Mouse (Mus musculus) liver (tissue): Measurements from ENCODE around the gene Lkaaear1.

Source experiments
- DNase-seq: peaks from one replicate; pipeline ENCODE4 v3.0.0-alpha.2; 2020; ENCODE audit warnings: mixed read lengths

Lkaaear1 gene

GRCm38 (mm10) chr2:181698241-181698640, at the start of gene Lkaaear1:
Lkaaear1 (minus strand) TSS chr2:181698442.
- no peak for DNase-seq

- no peak for DNase-seq
These were observed 31.8 kb upstream of the Lkaaear1 start for GRCm38 (mm10) chr2:181730051-181730450.

DNA sequence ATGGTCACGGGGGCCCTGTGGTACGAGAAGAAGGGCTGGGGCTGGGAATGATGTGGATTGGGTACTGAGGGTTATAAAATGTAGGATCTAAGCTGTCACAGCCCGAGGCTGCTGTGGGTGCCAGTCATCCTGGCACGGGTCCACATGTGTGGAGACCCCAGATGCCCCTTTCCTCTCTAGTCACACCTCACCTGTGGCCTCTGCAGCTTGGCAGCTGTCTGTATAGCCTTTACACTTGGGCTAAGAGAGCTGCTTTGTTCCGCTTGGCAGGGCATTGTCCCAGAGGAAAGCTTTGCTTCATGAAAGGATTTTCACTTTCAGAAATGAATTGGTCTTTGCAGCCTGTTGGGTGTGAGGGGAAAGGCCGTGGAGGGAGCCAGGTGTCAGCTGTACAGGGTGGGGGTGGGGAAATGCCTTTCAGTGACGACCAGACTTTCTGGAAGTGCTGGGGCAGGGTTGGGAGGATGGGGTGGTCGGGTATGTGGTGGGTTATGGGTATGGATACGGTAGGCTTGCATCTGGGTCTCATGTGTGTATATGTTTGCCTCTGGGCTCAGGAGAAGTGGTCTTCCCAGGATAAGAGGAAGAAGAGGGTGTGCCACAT, 29.5 kb upstream of the Lkaaear1 start:
- DNase-seq = no peak

GRCm38 (mm10) chr2:181722213-181722612, 24.0 kb upstream of the Lkaaear1 start:
- peak; percentile 27 for DNase-seq

DNA sequence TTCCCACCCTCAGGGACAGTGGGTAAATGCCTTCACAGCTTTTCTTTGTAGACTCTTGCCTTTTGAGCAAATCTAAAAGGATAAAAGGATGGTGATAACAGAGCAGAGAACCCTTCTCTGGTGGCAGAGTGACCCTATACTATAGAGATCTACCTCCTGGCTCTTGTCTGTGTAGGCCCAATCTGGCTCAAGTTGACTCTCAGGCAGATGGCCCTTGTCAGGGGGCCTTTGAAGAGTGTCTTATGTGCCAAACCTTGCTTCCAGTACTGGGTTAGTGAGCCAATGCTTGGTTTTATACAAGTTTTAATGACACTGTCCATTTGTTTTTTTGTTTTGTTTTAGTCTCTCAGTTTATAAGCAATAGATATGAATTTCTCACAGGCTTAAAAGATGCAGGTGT, 23.0 kb upstream of the Lkaaear1 start:
- no peak for DNase-seq

- no peak for DNase-seq
These were observed 21.8 kb upstream of the Lkaaear1 start for GRCm38 (mm10) chr2:181720061-181720460.

GRCm38 (mm10) chr2:181716991-181717390, 18.7 kb upstream of the Lkaaear1 start:
- no peak for DNase-seq

GRCm38 (mm10) chr2:181715382-181715781, 17.1 kb upstream of the Lkaaear1 start:
- no peak for DNase-seq

- DNase-seq = peak; percentile 43
These were observed 16.7 kb upstream of the Lkaaear1 start, which contains the start of gene Oprl1 for GRCm38 (mm10) chr2:181714903-181715326. Oprl1 (plus strand) TSS chr2:181715016.

DNA sequence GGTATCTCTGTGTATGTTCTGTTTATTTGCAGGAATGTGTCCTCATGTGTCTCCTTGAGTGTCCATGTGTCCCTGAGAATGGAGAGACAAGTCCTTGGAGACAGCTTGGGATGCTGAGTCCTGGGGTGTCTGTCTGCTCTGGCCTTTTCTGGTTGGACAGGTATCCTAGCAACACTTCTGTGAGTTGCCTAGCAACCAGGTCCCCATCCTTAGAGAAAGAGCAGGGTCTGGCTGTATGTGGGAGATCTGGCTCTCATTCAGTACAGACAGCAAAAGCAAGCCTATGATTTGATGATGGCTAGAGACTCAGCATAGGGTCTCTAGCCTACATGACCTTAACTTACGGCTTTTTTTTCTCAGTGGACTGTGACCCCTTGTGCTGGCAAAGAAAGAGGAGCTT, 15.5 kb upstream of the Lkaaear1 start:
- DNase-seq = no peak

DNA sequence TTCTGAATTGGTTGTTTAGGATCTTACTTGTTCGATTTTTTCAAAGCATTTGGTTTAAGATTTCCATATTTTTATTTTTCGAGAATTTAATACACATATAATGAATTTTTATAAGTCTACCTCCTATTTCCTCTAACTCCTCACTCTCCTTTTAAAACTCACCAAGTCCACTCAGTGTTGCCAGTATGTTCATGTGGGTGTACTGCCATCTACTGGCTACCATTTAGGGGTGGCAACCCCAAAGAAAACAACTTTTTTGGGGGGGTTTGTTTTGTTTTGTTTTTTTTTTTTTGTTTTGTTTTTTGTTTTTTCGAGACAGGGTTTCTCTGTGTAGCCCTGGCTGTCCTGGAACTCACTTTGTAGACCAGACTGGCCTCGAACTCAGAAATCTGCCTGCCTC, 8.4 kb upstream of the Lkaaear1 start:
- DNase-seq = no peak

DNA sequence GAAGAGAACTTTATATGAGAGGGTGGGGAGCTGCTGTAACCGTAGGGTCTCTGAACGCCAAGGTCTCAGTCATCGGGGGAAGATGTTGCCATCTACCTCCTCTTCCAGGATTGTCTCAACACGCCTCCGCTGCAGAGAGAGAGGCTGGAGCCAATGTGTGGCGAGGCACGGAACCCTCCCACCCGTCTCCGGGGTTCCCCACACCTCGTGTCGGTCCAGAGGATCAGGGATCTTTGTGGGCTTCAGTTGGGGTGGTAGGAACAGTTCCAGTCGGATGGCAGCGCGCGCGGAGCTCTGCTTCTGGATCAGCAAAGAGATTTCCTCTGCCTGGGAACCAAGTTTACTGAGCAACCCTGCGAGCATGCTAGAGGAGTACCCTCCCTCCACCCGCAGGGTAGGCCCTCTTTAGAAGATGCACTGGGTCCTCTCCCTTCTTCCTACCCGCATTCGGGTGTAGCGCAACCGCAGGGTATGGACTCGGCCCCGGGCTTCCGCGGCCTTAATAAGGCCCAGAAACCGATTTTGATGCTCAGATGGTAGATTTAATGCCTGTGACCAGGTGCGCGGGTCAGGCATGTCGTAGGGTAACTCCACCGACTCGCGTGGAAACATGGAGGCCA, 1.3 kb downstream of the Lkaaear1 start:
- no peak for DNase-seq

- DNase-seq = no peak
These were observed 2.5 kb downstream of the Lkaaear1 start for GRCm38 (mm10) chr2:181695776-181696175.

DNA sequence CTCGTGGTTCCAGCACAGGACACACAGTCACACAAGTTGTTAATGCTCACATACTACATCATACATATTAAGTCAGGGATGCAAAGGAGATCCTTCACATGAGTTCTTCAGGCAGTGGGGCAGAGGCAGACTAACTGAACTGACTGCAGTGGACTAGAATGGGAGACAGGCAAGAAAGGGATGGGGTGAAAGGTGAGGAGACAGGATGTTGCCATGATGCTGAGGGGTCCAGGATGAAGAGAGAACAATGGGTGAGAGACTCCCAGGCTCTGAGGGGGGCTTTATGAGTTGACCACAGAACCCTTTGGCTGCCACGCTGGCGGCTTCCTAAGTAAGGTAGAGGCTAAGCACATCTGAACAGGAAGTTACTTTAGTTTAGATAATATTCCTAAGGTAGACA, 3.7 kb downstream of the Lkaaear1 start:
- no peak for DNase-seq

- peak; percentile 74 for DNase-seq
These were observed 4.6 kb downstream of the Lkaaear1 start, which contains the start of gene Rgs19 for GRCm38 (mm10) chr2:181693339-181694280. Rgs19 (minus strand) TSS chr2:181693977.

GRCm38 (mm10) chr2:181692304-181692703, 5.9 kb downstream of the Lkaaear1 start:
- DNase-seq = no peak

GRCm38 (mm10) chr2:181691571-181691970, 6.7 kb downstream of the Lkaaear1 start:
- no peak for DNase-seq

GRCm38 (mm10) chr2:181691083-181691482, 7.2 kb downstream of the Lkaaear1 start:
- no peak for DNase-seq

- no peak for DNase-seq
These were observed 8.6 kb downstream of the Lkaaear1 start for GRCm38 (mm10) chr2:181689466-181690160.

DNA sequence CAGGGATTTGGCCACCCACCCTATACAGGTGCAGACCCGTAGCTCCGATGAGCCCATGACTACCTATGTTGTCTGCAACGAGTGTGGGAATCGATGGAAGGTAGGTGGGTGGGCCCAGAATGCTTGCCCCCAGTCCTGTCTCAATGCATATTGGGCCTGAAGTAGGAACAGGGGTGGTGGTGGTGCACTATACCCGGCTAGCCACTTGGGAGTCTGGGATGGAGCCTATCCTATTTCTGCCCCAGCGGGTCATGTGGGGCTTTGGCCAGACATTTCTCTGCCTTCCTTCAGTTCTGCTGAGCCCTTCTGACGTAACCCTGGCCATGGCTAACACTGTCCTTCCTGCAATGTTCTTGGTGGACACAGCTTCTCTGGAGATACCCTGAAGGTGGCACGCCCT, 10.7 kb downstream of the Lkaaear1 start:
- DNase-seq = no peak

- DNase-seq = no peak
These were observed 12.6 kb downstream of the Lkaaear1 start for GRCm38 (mm10) chr2:181685686-181686085.

GRCm38 (mm10) chr2:181684713-181685112, 13.5 kb downstream of the Lkaaear1 start:
- no peak for DNase-seq

DNA sequence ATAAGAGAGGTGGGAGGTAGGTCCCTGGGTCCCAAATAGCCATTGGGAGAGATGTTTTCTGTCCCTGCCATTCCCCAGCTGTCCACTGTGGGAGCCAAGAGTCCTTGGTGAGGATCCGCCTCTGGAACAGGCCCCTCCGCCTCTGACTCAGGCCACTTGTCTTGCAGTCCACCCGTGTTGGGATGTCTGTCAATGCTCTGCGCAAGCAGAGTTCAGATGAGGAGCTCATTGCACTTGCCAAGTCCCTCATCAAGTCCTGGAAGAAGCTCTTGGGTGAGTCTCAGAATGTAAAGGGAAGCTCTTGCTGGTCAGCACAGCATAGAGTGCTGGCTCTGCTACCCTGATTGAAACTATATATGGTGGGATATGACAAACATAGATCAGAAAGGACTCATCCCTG, 14.9 kb downstream of the Lkaaear1 start:
- no peak for DNase-seq
